Mouse (Mus musculus): Measurements from ENCODE around the gene Ift22. TPM values are rescaled to one million over a fixed set of nuclear protein-coding genes. Genes with fewer than 3 reads are reported as not detected.

The Ift22 gene
- 107 and 115 TPM in 2 replicates for polyA plus RNA-seq (2016; fragmentation: Nextera tagmentation; extraction: Ambion mirVana)

GRCm38 (mm10) chr5:136907991-136908857 is at the start of gene Ift22:
Gene Ift22 (plus strand): TSS chr5:136908150.
- peak within 1 kb of the TSS; percentile 74 for H3K4me3 ChIP-seq (replicated peaks)
- ATAC-seq (ENCODE audit: low FRiP score), result peak; percentile 96
- H3K4me1 ChIP-seq, result peaks cover 12% of the 10 kb centered on the region
- 10% methylated on average over 32 of the region's 32 CpGs for WGBS
- H3K9me3 ChIP-seq, result 0 out of 2 replicates have a peak, but pooled peaks cover 2% of the 10 kb centered on the region
- peaks cover 26% of the 10 kb centered on the region for H3K36me3 ChIP-seq (replicated peaks)
- peak within 1 kb of the TSS; percentile 66 for H3K9ac ChIP-seq
- no peak within 1 kb of the TSS for H3K27ac ChIP-seq
- H3K4me2 ChIP-seq, result peak within 1 kb of the TSS; percentile 69
- H3K27me3 ChIP-seq, result no peaks in the 10 kb centered on the region

GRCm38 (mm10) chr5:136861191-136861940 is 46.6 kb upstream of the Ift22 start:
- H3K4me3 ChIP-seq (replicated peaks), result no peak overlapping the region
- peak overlapping the region; percentile 58 for H3K27ac ChIP-seq
- no peaks in the 10 kb centered on the region for H3K9me3 ChIP-seq
- H3K27me3 ChIP-seq, result no peaks in the 10 kb centered on the region
- H3K9ac ChIP-seq, result no peak overlapping the region; the same call in 1 of the 2 replicates
- 10% methylated on average over 20 of the region's 20 CpGs for WGBS
- H3K4me2 ChIP-seq, result peak overlapping the region; percentile 31
- peaks cover 32% of the 10 kb centered on the region for H3K4me1 ChIP-seq
- no peak for ATAC-seq (ENCODE audit: low FRiP score)
- no peaks in the 10 kb centered on the region for H3K36me3 ChIP-seq (replicated peaks)

GRCm38 (mm10) chr5:136862806-136863205 is 45.1 kb upstream of the Ift22 start:
- no peak overlapping the region for H3K4me3 ChIP-seq (replicated peaks)
- no peak overlapping the region for H3K4me2 ChIP-seq
- H3K27ac ChIP-seq, result no peak overlapping the region
- no peaks in the 10 kb centered on the region for H3K36me3 ChIP-seq (replicated peaks)
- H3K4me1 ChIP-seq, result peaks cover 32% of the 10 kb centered on the region
- no peak for ATAC-seq (ENCODE audit: low FRiP score)
- H3K9ac ChIP-seq, result no peak overlapping the region
- no peaks in the 10 kb centered on the region for H3K9me3 ChIP-seq
- WGBS, result 62% methylated on average over 4 of the region's 4 CpGs
- H3K27me3 ChIP-seq, result no peaks in the 10 kb centered on the region

DNA sequence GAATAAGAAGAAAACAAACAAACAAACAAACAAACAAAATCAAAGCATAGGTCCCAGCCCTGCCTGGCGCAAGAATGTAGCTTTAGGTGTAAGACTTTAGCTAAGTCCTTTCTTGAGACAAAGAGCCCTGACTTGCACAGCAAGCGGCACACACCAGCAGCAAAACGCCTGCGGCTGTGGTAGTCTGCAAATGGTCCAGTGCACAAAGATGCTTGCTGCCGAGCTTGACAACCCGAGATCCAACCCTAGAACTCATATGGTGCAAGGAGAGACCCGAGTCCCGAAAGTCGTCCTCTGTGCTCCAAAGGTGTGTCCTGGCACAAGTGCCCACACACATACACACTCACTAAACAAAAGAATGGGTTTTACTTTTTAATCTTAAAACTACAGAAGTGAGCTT is 44.7 kb upstream of the Ift22 start:
- Histone ChIP-seq H3K4me1 (peaks cover 32% of the 10 kb centered on the region), H3K4me2 (no peak overlapping the region), H3K27me3 (no peaks in the 10 kb centered on the region), H3K9ac (no peak overlapping the region), H3K36me3 (replicated peaks) (no peaks in the 10 kb centered on the region), H3K9me3 (no peaks in the 10 kb centered on the region), H3K27ac (peak overlapping the region; percentile 79; the same call in 1 of the 2 replicates), H3K4me3 (replicated peaks) (no peak overlapping the region)
- no peak for ATAC-seq (ENCODE audit: low FRiP score)
- WGBS, result 58% methylated on average over 9 of the region's 9 CpGs

GRCm38 (mm10) chr5:136863961-136864674 is 43.8 kb upstream of the Ift22 start:
- Histone ChIP-seq H3K4me1 (peaks cover 32% of the 10 kb centered on the region), H3K4me2 (peak overlapping the region; percentile 10; the same call in 1 of the 2 replicates), H3K4me3 (replicated peaks) (no peak overlapping the region), H3K9me3 (no peaks in the 10 kb centered on the region), H3K27ac (peak overlapping the region; percentile 79), H3K27me3 (no peaks in the 10 kb centered on the region), H3K36me3 (replicated peaks) (no peaks in the 10 kb centered on the region), H3K9ac (0 out of 2 replicates have a peak overlapping the region, but pooled peaks have one; percentile 17)
- ATAC-seq (ENCODE audit: low FRiP score), result peak; percentile 83
- 21% methylated on average over 14 of the region's 14 CpGs for WGBS

GRCm38 (mm10) chr5:136867706-136868105 is 40.2 kb upstream of the Ift22 start:
- no peak for ATAC-seq (ENCODE audit: low FRiP score)
- no peak overlapping the region for H3K9ac ChIP-seq
- H3K9me3 ChIP-seq, result no peaks in the 10 kb centered on the region
- no peaks in the 10 kb centered on the region for H3K27me3 ChIP-seq
- WGBS, result 83% methylated on average over 5 of the region's 5 CpGs
- H3K27ac ChIP-seq, result no peak overlapping the region
- H3K36me3 ChIP-seq (replicated peaks), result no peaks in the 10 kb centered on the region
- no peak overlapping the region for H3K4me3 ChIP-seq (replicated peaks)
- peaks cover 20% of the 10 kb centered on the region for H3K4me1 ChIP-seq
- no peak overlapping the region for H3K4me2 ChIP-seq

GRCm38 (mm10) chr5:136869451-136870114 is 38.4 kb upstream of the Ift22 start:
- H3K27ac ChIP-seq, result no peak overlapping the region
- H3K4me3 ChIP-seq (replicated peaks), result no peak overlapping the region
- WGBS, result 70% methylated on average over 10 of the region's 10 CpGs
- H3K27me3 ChIP-seq, result no peaks in the 10 kb centered on the region
- no peak for ATAC-seq (ENCODE audit: low FRiP score)
- 0 out of 2 replicates have a peak, but pooled peaks cover 2% of the 10 kb centered on the region for H3K4me1 ChIP-seq
- H3K9ac ChIP-seq, result no peak overlapping the region
- H3K36me3 ChIP-seq (replicated peaks), result no peaks in the 10 kb centered on the region
- H3K9me3 ChIP-seq, result no peaks in the 10 kb centered on the region
- H3K4me2 ChIP-seq, result no peak overlapping the region

- 89% methylated on average over 8 of the region's 8 CpGs for WGBS
- Histone ChIP-seq H3K4me3 (replicated peaks) (no peak overlapping the region), H3K27me3 (no peaks in the 10 kb centered on the region), H3K4me1 (no peaks in the 10 kb centered on the region), H3K9ac (no peak overlapping the region), H3K4me2 (no peak overlapping the region), H3K27ac (no peak overlapping the region), H3K9me3 (no peaks in the 10 kb centered on the region), H3K36me3 (replicated peaks) (no peaks in the 10 kb centered on the region)
- no peak for ATAC-seq (ENCODE audit: low FRiP score)
These were observed 35.5 kb upstream of the Ift22 start for GRCm38 (mm10) chr5:136872417-136872816.

GRCm38 (mm10) chr5:136874271-136874670 is 33.7 kb upstream of the Ift22 start:
- Histone ChIP-seq H3K9me3 (no peaks in the 10 kb centered on the region), H3K4me3 (replicated peaks) (no peak overlapping the region), H3K27me3 (no peaks in the 10 kb centered on the region), H3K4me2 (no peak overlapping the region), H3K27ac (no peak overlapping the region), H3K4me1 (no peaks in the 10 kb centered on the region), H3K9ac (no peak overlapping the region), H3K36me3 (replicated peaks) (no peaks in the 10 kb centered on the region)
- 73% methylated on average over 10 of the region's 10 CpGs for WGBS
- no peak for ATAC-seq (ENCODE audit: low FRiP score)

GRCm38 (mm10) chr5:136880101-136880500 is 27.8 kb upstream of the Ift22 start:
- Histone ChIP-seq H3K4me3 (replicated peaks) (no peak overlapping the region), H3K27ac (no peak overlapping the region), H3K9me3 (no peaks in the 10 kb centered on the region), H3K4me1 (peaks cover 17% of the 10 kb centered on the region), H3K36me3 (replicated peaks) (no peaks in the 10 kb centered on the region), H3K27me3 (peaks cover 51% of the 10 kb centered on the region), H3K9ac (no peak overlapping the region), H3K4me2 (no peak overlapping the region)
- WGBS, result 87% methylated on average over 8 of the region's 8 CpGs
- ATAC-seq (ENCODE audit: low FRiP score), result no peak

GRCm38 (mm10) chr5:136881380-136882009 is 26.5 kb upstream of the Ift22 start:
- no peaks in the 10 kb centered on the region for H3K9me3 ChIP-seq
- ATAC-seq (ENCODE audit: low FRiP score), result peak; percentile 76
- peak overlapping the region; percentile 54 for H3K4me3 ChIP-seq (replicated peaks)
- peak overlapping the region; percentile 63; the same call in 1 of the 2 replicates for H3K9ac ChIP-seq
- peaks cover 17% of the 10 kb centered on the region for H3K4me1 ChIP-seq
- no peak overlapping the region for H3K27ac ChIP-seq
- 4% methylated on average over 39 of the region's 39 CpGs for WGBS
- peaks cover 54% of the 10 kb centered on the region for H3K27me3 ChIP-seq
- peak overlapping the region; percentile 80 for H3K4me2 ChIP-seq
- H3K36me3 ChIP-seq (replicated peaks), result no peaks in the 10 kb centered on the region

All from forebrain, embryonic 12.5 days (tissue).